Mouse (Mus musculus): ENCODE data around the gene Lgals3bp. TPM values are rescaled to one million over a fixed set of nuclear protein-coding genes. Genes with fewer than 3 reads are reported as not detected.

The Lgals3bp gene
- total and polyA plus RNA-seq, 3 experiments: 67.3 to 338 (median 146) TPM

- H3K79me2 ChIP-seq (replicated peaks; ENCODE audit: control insufficient read depth, extremely low read depth, insufficient read depth, poor library complexity, severe bottlenecking): no peaks in the 10 kb centered on the region
- dilution Hi-C loops (cut with MboI; ENCODE audit: extremely low pct_ligation_motif_present, extremely low pct_unique_long_range_greater_than_20kb, low sequenced_read_pairs): no loop called here
- TF ChIP-seq POLR2AphosphoS2 (IDR thresholded peaks at IDR 0.05; ENCODE audit: low read depth, low read length): no peak
- no peak for TF ChIP-seq MYC (IDR thresholded peaks at IDR 0.05; ENCODE audit: low read depth, low read length)
- no peak for TF ChIP-seq ETS1 (conservative IDR thresholded peaks at IDR 0.05; ENCODE audit: low read depth, low read length)
- no peak for TF ChIP-seq BHLHE40 (IDR thresholded peaks at IDR 0.05; ENCODE audit: low read depth, low read length)
- TF ChIP-seq MAZ (IDR thresholded peaks at IDR 0.05; ENCODE audit: low read depth, low read length): no peak
- TF ChIP-seq KAT2A (IDR thresholded peaks at IDR 0.05; ENCODE audit: insufficient replicate concordance, low read length): no peak
- no peak for TF ChIP-seq ELF1 (IDR thresholded peaks at IDR 0.05; ENCODE audit: low read depth, low read length)
- no peak for TF ChIP-seq CTCF (conservative IDR thresholded peaks at IDR 0.05 in 1 of 2, IDR thresholded peaks at IDR 0.05 in 1 of 2; ENCODE audit: low read depth in 2 of 2, low read length in 2 of 2)
- no peak for TF ChIP-seq JUND (conservative IDR thresholded peaks at IDR 0.05; ENCODE audit: low read depth, low read length)
- no peak for TF ChIP-seq PAX5 (IDR thresholded peaks at IDR 0.05; ENCODE audit: low read length)
- no peak for TF ChIP-seq EP300 (IDR thresholded peaks at IDR 0.05; ENCODE audit: low read length)
- no peak for TF ChIP-seq MXI1 (IDR thresholded peaks at IDR 0.05; ENCODE audit: low read depth, low read length)
- TF ChIP-seq MEF2A (IDR thresholded peaks at IDR 0.05; ENCODE audit: borderline replicate concordance, low read depth, low read length): no peak
- no peak for TF ChIP-seq MAFK (IDR thresholded peaks at IDR 0.05; ENCODE audit: insufficient replicate concordance, low read length)
- no peak for TF ChIP-seq POLR2A (IDR thresholded peaks at IDR 0.05; ENCODE audit: low read depth, low read length)
- no peak for TF ChIP-seq UBTF (IDR thresholded peaks at IDR 0.05; ENCODE audit: low read depth, low read length)
- TF ChIP-seq RAD21 (IDR thresholded peaks at IDR 0.05; ENCODE audit: low read depth, low read length): no peak
- no peak for TF ChIP-seq ZKSCAN1 (IDR thresholded peaks at IDR 0.05; ENCODE audit: borderline replicate concordance, low read depth, low read length)
- peaks cover 10 to 21% of the 10 kb centered on the region in 2 experiments for H3K4me1 ChIP-seq (ENCODE audit: control insufficient read depth in 1 of 2, insufficient read depth in 2 of 2)
- DNase-seq (ENCODE audit: extremely low read depth): no peak
- no peak overlapping the region for H3K4me2 ChIP-seq (ENCODE audit: insufficient read depth, low read depth, poor library complexity, severe bottlenecking)
- H3K9ac ChIP-seq (ENCODE audit: insufficient read depth, low read depth): no peak overlapping the region
- peaks cover 79% of the 10 kb centered on the region for H3K27me3 ChIP-seq (replicated peaks)
- H3K36me3 ChIP-seq (replicated peaks in 1 of 2; ENCODE audit: control insufficient read depth in 1 of 2, insufficient read depth in 1 of 2, low read length in 1 of 2): no peaks in the 10 kb centered on the region
- H3K27ac ChIP-seq (ENCODE audit: insufficient read depth, low read depth): no peak overlapping the region
- H3K9me3 ChIP-seq (replicated peaks; ENCODE audit: low read length): no peaks in the 10 kb centered on the region
- in situ Hi-C loops (cut with MboI; ENCODE audit: low pct_ligation_motif_present, low pct_unique_long_range_greater_than_20kb, low sequenced_read_pairs): no loop called here
- H3K4me3 ChIP-seq (replicated peaks in 1 of 3; ENCODE audit: low read depth in 2 of 3, low read length in 2 of 3, poor library complexity in 1 of 3): no peak overlapping the region
Observed at GRCm38 (mm10) chr11:118374506-118374905, 27.4 kb downstream of the Lgals3bp start.

- Histone ChIP-seq H3K4me3 (replicated peaks in 1 of 3; ENCODE audit: low read depth in 2 of 3, low read length in 2 of 3, poor library complexity in 1 of 3) (no peak overlapping the region), H3K4me1 (ENCODE audit: control insufficient read depth in 1 of 2, insufficient read depth in 2 of 2) (peaks cover 10 to 13% of the 10 kb centered on the region in 2 experiments), H3K27me3 (replicated peaks) (peaks cover 72% of the 10 kb centered on the region), H3K79me2 (replicated peaks; ENCODE audit: control insufficient read depth, extremely low read depth, insufficient read depth, poor library complexity, severe bottlenecking) (no peaks in the 10 kb centered on the region), H3K9ac (ENCODE audit: insufficient read depth, low read depth) (no peak overlapping the region), H3K4me2 (ENCODE audit: insufficient read depth, low read depth, poor library complexity, severe bottlenecking) (no peak overlapping the region), H3K9me3 (replicated peaks; ENCODE audit: low read length) (peaks cover 5% of the 10 kb centered on the region), H3K36me3 (replicated peaks in 1 of 2; ENCODE audit: control insufficient read depth in 1 of 2, insufficient read depth in 1 of 2, low read length in 1 of 2) (no peaks in the 10 kb centered on the region), H3K27ac (ENCODE audit: insufficient read depth, low read depth) (no peak overlapping the region)
- in situ Hi-C loops (cut with MboI; ENCODE audit: low pct_ligation_motif_present, low pct_unique_long_range_greater_than_20kb, low sequenced_read_pairs) (no loop called here), dilution Hi-C loops (cut with MboI; ENCODE audit: extremely low pct_ligation_motif_present, extremely low pct_unique_long_range_greater_than_20kb, low sequenced_read_pairs) (no loop called here)
- TF ChIP-seq E2F4 (IDR thresholded peaks at IDR 0.05; ENCODE audit: insufficient replicate concordance, low read depth, low read length) (no peak), JUND (conservative IDR thresholded peaks at IDR 0.05; ENCODE audit: low read depth, low read length) (no peak), CHD1 (IDR thresholded peaks at IDR 0.05; ENCODE audit: low read depth, low read length) (no peak), ZNF384 (IDR thresholded peaks at IDR 0.05; ENCODE audit: low read depth, low read length) (no peak), ETS1 (conservative IDR thresholded peaks at IDR 0.05; ENCODE audit: low read depth, low read length) (no peak), MYC (IDR thresholded peaks at IDR 0.05; ENCODE audit: low read depth, low read length) (no peak), POLR2A (IDR thresholded peaks at IDR 0.05; ENCODE audit: low read depth, low read length) (no peak)
- no peak for DNase-seq (ENCODE audit: extremely low read depth)
Observed at GRCm38 (mm10) chr11:118372641-118373040, 29.3 kb downstream of the Lgals3bp start.

Measured in CH12.LX (cell line).